Mouse (Mus musculus) testis, adult 2 months (tissue): ENCODE measurements at regions not wholly inside any gene's neighbourhood (a gene's known extent, or its start where the extent isn't known, plus 50 kb on each side); places are given as distances from the start of the nearest gene placed in this dataset.

Experiments
- H3K27ac ChIP-seq: fragments of 200-500 bp; 2 replicates; pipeline ENCODE4 v1.5.1; 2012; ENCODE audit warnings: low read depth, low read length; ENCODE audit not compliant: control insufficient read depth, insufficient read depth
- H3K27me3 ChIP-seq: fragments of 200-500 bp; 2 replicates; pipeline ENCODE4 v1.6.1; 2012; ENCODE audit warnings: mild to moderate bottlenecking, low read length, moderate library complexity; ENCODE audit not compliant: control insufficient read depth, insufficient read depth
- H3K36me3 ChIP-seq: fragments of 200-500 bp; 2 replicates; pipeline ENCODE4 v1.6.1; 2012; ENCODE audit warnings: mild to moderate bottlenecking, low read length; ENCODE audit not compliant: control insufficient read depth, insufficient read depth
- H3K4me1 ChIP-seq: fragments of 200-500 bp; 2 replicates; pipeline ENCODE4 v1.6.1; 2012; ENCODE audit warnings: low read length; ENCODE audit not compliant: control insufficient read depth, insufficient read depth
- H3K4me3 ChIP-seq: fragments of 200-500 bp; 2 replicates; pipeline ENCODE4 v1.5.1; 2012; ENCODE audit warnings: low read depth, mild to moderate bottlenecking, low read length, moderate library complexity, mixed read lengths; ENCODE audit not compliant: control insufficient read depth
- CTCF ChIP-seq: fragments of 200-500 bp; IDR thresholded peaks from 2 replicates; pipeline ENCODE4 v1.5.1; 2012; ENCODE audit warnings: low read depth, mild to moderate bottlenecking, inconsistent platforms, low read length, moderate library complexity; ENCODE audit not compliant: control insufficient read depth, insufficient read depth, insufficient replicate concordance
- POLR2A ChIP-seq: fragments of 200-500 bp; IDR thresholded peaks from 2 replicates; pipeline ENCODE4 v1.6.1; 2012; ENCODE audit warnings: low read depth, mild to moderate bottlenecking, inconsistent platforms, low read length, moderate library complexity; ENCODE audit not compliant: control insufficient read depth

- Histone ChIP-seq H3K4me1 (no peaks in the 10 kb centered on the region), H3K27me3 (no peaks in the 10 kb centered on the region), H3K4me3 (no peak overlapping the region), H3K36me3 (no peaks in the 10 kb centered on the region), H3K27ac (no peak overlapping the region)
- TF ChIP-seq CTCF (no peak), POLR2A (no peak)
Observed at GRCm38 (mm10) chr12:10248110-10248509, 121.7 kb upstream of the Nt5c1b start.

- TF ChIP-seq CTCF = no peak
- TF ChIP-seq POLR2A = no peak
- Histone ChIP-seq H3K4me3 (no peak overlapping the region), H3K36me3 (no peaks in the 10 kb centered on the region), H3K27me3 (no peaks in the 10 kb centered on the region), H3K4me1 (no peaks in the 10 kb centered on the region), H3K27ac (no peak overlapping the region)
Observed at GRCm38 (mm10) chr12:10256385-10256784, 113.4 kb upstream of the Nt5c1b start.

GRCm38 (mm10) chr12:10266201-10266600 is 103.6 kb upstream of the Nt5c1b start:
- no peak overlapping the region for H3K4me3 ChIP-seq
- no peak overlapping the region for H3K27ac ChIP-seq
- TF ChIP-seq CTCF = no peak
- TF ChIP-seq POLR2A = no peak
- no peaks in the 10 kb centered on the region for H3K27me3 ChIP-seq
- H3K4me1 ChIP-seq = no peaks in the 10 kb centered on the region
- H3K36me3 ChIP-seq = no peaks in the 10 kb centered on the region

- Histone ChIP-seq H3K27ac (no peak overlapping the region), H3K4me1 (no peaks in the 10 kb centered on the region), H3K4me3 (no peak overlapping the region), H3K27me3 (no peaks in the 10 kb centered on the region), H3K36me3 (no peaks in the 10 kb centered on the region)
- TF ChIP-seq CTCF (no peak), POLR2A (no peak)
Observed at GRCm38 (mm10) chr12:10272038-10272437, 97.7 kb upstream of the Nt5c1b start.

- TF ChIP-seq CTCF = no peak
- H3K27ac ChIP-seq = no peak overlapping the region
- H3K27me3 ChIP-seq = no peaks in the 10 kb centered on the region
- H3K4me1 ChIP-seq = no peaks in the 10 kb centered on the region
- no peak overlapping the region for H3K4me3 ChIP-seq
- no peaks in the 10 kb centered on the region for H3K36me3 ChIP-seq
Observed at GRCm38 (mm10) chr12:10275226-10275625, 94.5 kb upstream of the Nt5c1b start.

- H3K27me3 ChIP-seq = no peaks in the 10 kb centered on the region
- no peaks in the 10 kb centered on the region for H3K4me1 ChIP-seq
- TF ChIP-seq POLR2A (no peak), CTCF (no peak)
- no peak overlapping the region for H3K4me3 ChIP-seq
- no peaks in the 10 kb centered on the region for H3K36me3 ChIP-seq
- no peak overlapping the region for H3K27ac ChIP-seq
Observed at GRCm38 (mm10) chr12:10292646-10293045, 77.1 kb upstream of the Nt5c1b start.

- Histone ChIP-seq H3K36me3 (no peaks in the 10 kb centered on the region), H3K27me3 (no peaks in the 10 kb centered on the region), H3K27ac (no peak overlapping the region), H3K4me3 (no peak overlapping the region), H3K4me1 (no peaks in the 10 kb centered on the region)
- no peak for TF ChIP-seq POLR2A
- no peak for TF ChIP-seq CTCF
Observed at GRCm38 (mm10) chr12:10305970-10306369, 63.8 kb upstream of the Nt5c1b start.
